Mouse (Mus musculus) layer of hippocampus, adult 9-10 months (tissue): ENCODE measurements around the gene Trappc13.
A peak's percentile ranks its signal among the peaks of the same experiment; 100 is the strongest.
"Not testable (repeated sequence)": the region's sequence is repeated elsewhere in the genome, so short reads cannot be mapped to it uniquely, and the experiment has no call there.

Experiments
- DNase-seq: peaks from one replicate; pipeline ENCODE4 v3.0.0; 2022; ENCODE audit warnings: low spot score

Gene Trappc13

GRCm38 (mm10) chr13:104177796-104178649 is at the start of gene Trappc13:
Gene Trappc13 (minus strand): TSS chr13:104178469.
- peak; percentile 88 for DNase-seq

GRCm38 (mm10) chr13:104227478-104227877 is 49.2 kb upstream of the Trappc13 start:
- DNase-seq: no peak

GRCm38 (mm10) chr13:104204313-104204712 is 26.0 kb upstream of the Trappc13 start:
- DNase-seq: no peak

- not testable (repeated sequence) for DNase-seq
Observed at GRCm38 (mm10) chr13:104195891-104196290, 17.6 kb upstream of the Trappc13 start.

- DNase-seq: no peak
Observed at GRCm38 (mm10) chr13:104187357-104187756, 9.1 kb upstream of the Trappc13 start.

GRCm38 (mm10) chr13:104179176-104179888 is 1.1 kb upstream of the Trappc13 start:
- no peak for DNase-seq

GRCm38 (mm10) chr13:104178650-104179121 is 417 bp upstream of the Trappc13 start, which contains the start of gene Trim23:
Gene Trim23 (plus strand): TSS chr13:104178797.
- DNase-seq: peak; percentile 93

GRCm38 (mm10) chr13:104176874-104177273 is 1.4 kb downstream of the Trappc13 start:
- no peak for DNase-seq

- DNase-seq: no peak
Observed at GRCm38 (mm10) chr13:104172498-104172897, 5.8 kb downstream of the Trappc13 start.

- DNase-seq: no peak
Observed at GRCm38 (mm10) chr13:104171711-104172110, 6.6 kb downstream of the Trappc13 start.

GRCm38 (mm10) chr13:104155686-104156085 is 22.6 kb downstream of the Trappc13 start:
- DNase-seq: no peak

GRCm38 (mm10) chr13:104155106-104155505 is 23.2 kb downstream of the Trappc13 start:
- DNase-seq: no peak

- no peak for DNase-seq
Observed at GRCm38 (mm10) chr13:104154180-104154579, 24.1 kb downstream of the Trappc13 start.

GRCm38 (mm10) chr13:104145646-104146045 is 32.6 kb downstream of the Trappc13 start:
- DNase-seq: no peak

- no peak for DNase-seq
Observed at GRCm38 (mm10) chr13:104144871-104145270, 33.4 kb downstream of the Trappc13 start.

GRCm38 (mm10) chr13:104139369-104140209 is 38.7 kb downstream of the Trappc13 start:
- peak; percentile 76 for DNase-seq

GRCm38 (mm10) chr13:104134510-104135085 is 43.7 kb downstream of the Trappc13 start:
- no peak for DNase-seq

- no peak for DNase-seq
Observed at GRCm38 (mm10) chr13:104132561-104132960, 45.7 kb downstream of the Trappc13 start.

GRCm38 (mm10) chr13:104123662-104124381 is 54.4 kb downstream of the Trappc13 start:
- no peak for DNase-seq

GRCm38 (mm10) chr13:104122078-104122840 is 56.0 kb downstream of the Trappc13 start:
- no peak for DNase-seq
